Mouse (Mus musculus) hindbrain, embryonic 11.5 days (tissue): ENCODE data around the gene Etv4. TPM values are rescaled to one million over a fixed set of nuclear protein-coding genes. Genes with fewer than 3 reads are reported as not detected.

Source experiments
- ATAC-seq: fragments of 200-750 bp; cut with Nextera tagmentation; 2 replicates; pipeline ENCODE4 v1.8.0; 2017; ENCODE audit warnings: mild to moderate bottlenecking, moderate TSS enrichment, moderate library complexity; ENCODE audit not compliant: low FRiP score
- DNase-seq: peaks from one replicate; pipeline ENCODE4 v3.0.0-alpha.2; 2015; ENCODE audit warnings: low spot score
- H3K27ac ChIP-seq: fragments of 300-500 bp; sonication (generic); 2 replicates; pipeline ENCODE4 v1.5.1; 2014; ENCODE audit warnings: mild to moderate bottlenecking, low read depth, low read length
- H3K27me3 ChIP-seq: fragments of 300-500 bp; sonication (generic); 2 replicates; pipeline ENCODE4 v1.6.1; 2014; ENCODE audit warnings: mild to moderate bottlenecking, low read length, moderate library complexity, mixed read lengths; ENCODE audit not compliant: control insufficient read depth, insufficient read depth
- H3K36me3 ChIP-seq: fragments of 300-500 bp; sonication (generic); 2 replicates; pipeline ENCODE4 v1.6.1; 2014; ENCODE audit warnings: mild to moderate bottlenecking, low read length, moderate library complexity, mixed read lengths; ENCODE audit not compliant: control insufficient read depth, insufficient read depth
- H3K4me1 ChIP-seq: fragments of 300-500 bp; sonication (generic); replicated peaks from 2 replicates; pipeline ENCODE4 v1.6.1; 2014; ENCODE audit warnings: low read length, mixed read lengths; ENCODE audit not compliant: control insufficient read depth, insufficient read depth
- H3K4me2 ChIP-seq: fragments of 300-500 bp; sonication (generic); replicated peaks from 2 replicates; pipeline ENCODE4 v1.6.1; 2014; ENCODE audit warnings: mild to moderate bottlenecking, low read depth, low read length
- H3K4me3 ChIP-seq: fragments of 300-500 bp; sonication (generic); 2 replicates; pipeline ENCODE4 v1.5.1; 2014; ENCODE audit warnings: low read depth, low read length
- H3K9ac ChIP-seq: fragments of 300-500 bp; sonication (generic); 2 replicates; pipeline ENCODE4 v1.6.1; 2014; ENCODE audit warnings: low read depth, low read length
- H3K9me3 ChIP-seq: fragments of 300-500 bp; sonication (generic); 2 replicates; pipeline ENCODE4 v1.6.1; 2016; ENCODE audit warnings: low read length; ENCODE audit not compliant: control insufficient read depth
- WGBS: fragments of 180-500 bp; shearing (Covaris S2); extraction: QIAGEN DNeasy Blood & Tissue Kit; methylation state at CpG from one replicate; pipeline ENCODE4 v1.1.7; 2014; 5-methylcytosine and 5-hydroxymethylcytosine counted together
- polyA plus RNA-seq: library from polyadenylated mRNA; unstranded; fragments of >200 nt; fragmentation: Nextera tagmentation; extraction: Ambion mirVana; gene quantifications from 2 replicates; pipeline ENCODE4 v1.2.1, GENCODE M21; 2014

Gene Etv4
- polyA plus RNA-seq, 1 experiment from 2014 or later, result 4.6 TPM

GRCm38 (mm10) chr11:101815103-101816085 is 30.2 kb upstream of the Etv4 start:
- H3K9me3 ChIP-seq, result no peaks in the 10 kb centered on the region
- 13% methylated on average over 22 of the region's 22 CpGs for WGBS
- no peak overlapping the region for H3K4me3 ChIP-seq
- DNase-seq, result peak; percentile 51
- H3K9ac ChIP-seq, result no peak overlapping the region
- 0 out of 2 replicates have a peak, but pooled peaks have one; percentile 30 for ATAC-seq
- H3K27ac ChIP-seq, result no peak overlapping the region
- peak overlapping the region; percentile 37; the same call in 1 of the 2 replicates for H3K4me2 ChIP-seq
- peaks cover 2% of the 10 kb centered on the region; the same call in 1 of the 2 replicates for H3K27me3 ChIP-seq
- no peaks in the 10 kb centered on the region for H3K36me3 ChIP-seq
- peaks cover 5% of the 10 kb centered on the region for H3K4me1 ChIP-seq

GRCm38 (mm10) chr11:101814375-101815102 is 29.4 kb upstream of the Etv4 start:
- H3K4me2 ChIP-seq, result peak overlapping the region; percentile 37
- peak overlapping the region; percentile 24 for H3K4me3 ChIP-seq
- ATAC-seq (peak; percentile 54; the same call in 1 of the 2 replicates), DNase-seq (peak; percentile 95)
- H3K36me3 ChIP-seq, result no peaks in the 10 kb centered on the region
- no peaks in the 10 kb centered on the region for H3K9me3 ChIP-seq
- WGBS, result 7% methylated on average over 23 of the region's 23 CpGs
- H3K27ac ChIP-seq, result no peak overlapping the region
- H3K4me1 ChIP-seq, result peaks cover 5% of the 10 kb centered on the region
- H3K27me3 ChIP-seq, result peaks cover 2% of the 10 kb centered on the region; the same call in 1 of the 2 replicates
- peak overlapping the region; percentile 20; the same call in 1 of the 2 replicates for H3K9ac ChIP-seq

- Histone ChIP-seq H3K4me2 (no peak overlapping the region), H3K36me3 (no peaks in the 10 kb centered on the region), H3K9ac (no peak overlapping the region), H3K9me3 (no peaks in the 10 kb centered on the region), H3K4me3 (no peak overlapping the region), H3K4me1 (peaks cover 5% of the 10 kb centered on the region), H3K27me3 (peaks cover 2% of the 10 kb centered on the region; the same call in 1 of the 2 replicates), H3K27ac (no peak overlapping the region)
- ATAC-seq (no peak), DNase-seq (peak; percentile 87)
- 3% methylated on average over 7 of the region's 7 CpGs for WGBS
Observed at GRCm38 (mm10) chr11:101813259-101813658, 28.1 kb upstream of the Etv4 start.

GRCm38 (mm10) chr11:101809060-101809828 is 24.1 kb upstream of the Etv4 start:
- ATAC-seq (no peak), DNase-seq (no peak)
- no peak overlapping the region for H3K4me3 ChIP-seq
- no peaks in the 10 kb centered on the region for H3K36me3 ChIP-seq
- no peak overlapping the region for H3K9ac ChIP-seq
- WGBS, result 50% methylated on average over 15 of the region's 15 CpGs
- no peaks in the 10 kb centered on the region; the same call in 1 of the 2 replicates for H3K4me1 ChIP-seq
- H3K27ac ChIP-seq, result no peak overlapping the region
- no peaks in the 10 kb centered on the region for H3K9me3 ChIP-seq
- H3K27me3 ChIP-seq, result peaks cover 2% of the 10 kb centered on the region; the same call in 1 of the 2 replicates
- no peak overlapping the region for H3K4me2 ChIP-seq

- Histone ChIP-seq H3K4me1 (no peaks in the 10 kb centered on the region), H3K4me2 (no peak overlapping the region), H3K27ac (no peak overlapping the region), H3K27me3 (no peaks in the 10 kb centered on the region), H3K4me3 (no peak overlapping the region), H3K9me3 (no peaks in the 10 kb centered on the region), H3K9ac (no peak overlapping the region), H3K36me3 (no peaks in the 10 kb centered on the region)
- ATAC-seq (no peak), DNase-seq (no peak)
- 90% methylated on average over 10 of the region's 10 CpGs for WGBS
Observed at GRCm38 (mm10) chr11:101807266-101807665, 22.1 kb upstream of the Etv4 start.

GRCm38 (mm10) chr11:101806741-101807140 is 21.6 kb upstream of the Etv4 start:
- Histone ChIP-seq H3K27me3 (no peaks in the 10 kb centered on the region), H3K4me3 (no peak overlapping the region), H3K4me1 (no peaks in the 10 kb centered on the region), H3K9ac (no peak overlapping the region), H3K9me3 (no peaks in the 10 kb centered on the region), H3K36me3 (no peaks in the 10 kb centered on the region), H3K4me2 (no peak overlapping the region), H3K27ac (no peak overlapping the region)
- DNase-seq, result no peak
- WGBS, result 64% methylated on average over 12 of the region's 12 CpGs
- ATAC-seq, result no peak

GRCm38 (mm10) chr11:101805113-101805704 is 20.0 kb upstream of the Etv4 start:
- Histone ChIP-seq H3K4me1 (no peaks in the 10 kb centered on the region), H3K9me3 (no peaks in the 10 kb centered on the region), H3K36me3 (no peaks in the 10 kb centered on the region), H3K27me3 (no peaks in the 10 kb centered on the region), H3K9ac (no peak overlapping the region), H3K27ac (no peak overlapping the region), H3K4me3 (no peak overlapping the region), H3K4me2 (no peak overlapping the region)
- WGBS, result 88% methylated on average over 8 of the region's 8 CpGs
- DNase-seq, result no peak
- ATAC-seq, result no peak

- WGBS, result 12% methylated on average over 5 of the region's 5 CpGs
- H3K36me3 ChIP-seq, result no peaks in the 10 kb centered on the region
- no peak for DNase-seq
- no peaks in the 10 kb centered on the region for H3K9me3 ChIP-seq
- ATAC-seq, result no peak
- no peak overlapping the region for H3K4me2 ChIP-seq
- H3K9ac ChIP-seq, result no peak overlapping the region
- no peak overlapping the region for H3K4me3 ChIP-seq
- H3K4me1 ChIP-seq, result no peaks in the 10 kb centered on the region
- no peak overlapping the region for H3K27ac ChIP-seq
- H3K27me3 ChIP-seq, result no peaks in the 10 kb centered on the region
Observed at GRCm38 (mm10) chr11:101801386-101801785, 16.2 kb upstream of the Etv4 start.
